Mouse (Mus musculus) neural tube, embryonic 12.5 days (tissue): ENCODE measurements around the gene Srprb. TPM values are rescaled to one million over a fixed set of nuclear protein-coding genes. Genes with fewer than 3 reads are reported as not detected.

Experiments used
- polyA plus RNA-seq: library from polyadenylated mRNA; unstranded; fragments of >200 nt; fragmentation: Nextera tagmentation; extraction: Ambion mirVana; gene quantifications from 2 replicates; pipeline ENCODE4 v1.2.1, GENCODE M21; 2016

Gene Srprb
- polyA plus RNA-seq, 1 experiment from 2014 or later, result 54.0 TPM

Other genes with a start within 250 kb of the Srprb start
- gene Slco2a1, start 213.4 kb downstream of the Srprb start, polyA plus RNA-seq, result 0.69 and 0.86 TPM in 2 replicates
- 55.5 and 61.1 TPM in 2 replicates for gene Rab6b, start 90.3 kb downstream of the Srprb start, polyA plus RNA-seq
- 4.6 and 7.3 TPM in 2 replicates for gene Gm20425, start 28.2 kb upstream of the Srprb start, polyA plus RNA-seq
- 25.5 and 26.3 TPM in 2 replicates for gene Trf, start 28.3 kb upstream of the Srprb start, polyA plus RNA-seq
- 1.9 and 2.2 TPM in 2 replicates for gene 1300017J02Rik, start 102.9 kb upstream of the Srprb start, polyA plus RNA-seq
- gene Topbp1, start 103.1 kb upstream of the Srprb start, polyA plus RNA-seq, result 47.9 and 49.1 TPM in 2 replicates
- 78.7 and 93.5 TPM in 2 replicates for gene Cdv3, start 163.7 kb upstream of the Srprb start, polyA plus RNA-seq